Mouse (Mus musculus) lung, adult 2 months (tissue): Measurements from ENCODE around the gene Lpgat1.

Experiments
- CTCF ChIP-seq: fragments of 200-500 bp; IDR thresholded peaks from 2 replicates; pipeline ENCODE4 v1.5.1; 2011; ENCODE audit warnings: mild to moderate bottlenecking, low read length, control low read depth; ENCODE audit not compliant: insufficient read depth
- POLR2A ChIP-seq: fragments of 200-500 bp; IDR thresholded peaks from 2 replicates; pipeline ENCODE4 v1.6.1; 2011; ENCODE audit warnings: low read depth, mild to moderate bottlenecking, control low read depth, low read length, borderline replicate concordance; ENCODE audit errors: extremely low read depth

DNA sequence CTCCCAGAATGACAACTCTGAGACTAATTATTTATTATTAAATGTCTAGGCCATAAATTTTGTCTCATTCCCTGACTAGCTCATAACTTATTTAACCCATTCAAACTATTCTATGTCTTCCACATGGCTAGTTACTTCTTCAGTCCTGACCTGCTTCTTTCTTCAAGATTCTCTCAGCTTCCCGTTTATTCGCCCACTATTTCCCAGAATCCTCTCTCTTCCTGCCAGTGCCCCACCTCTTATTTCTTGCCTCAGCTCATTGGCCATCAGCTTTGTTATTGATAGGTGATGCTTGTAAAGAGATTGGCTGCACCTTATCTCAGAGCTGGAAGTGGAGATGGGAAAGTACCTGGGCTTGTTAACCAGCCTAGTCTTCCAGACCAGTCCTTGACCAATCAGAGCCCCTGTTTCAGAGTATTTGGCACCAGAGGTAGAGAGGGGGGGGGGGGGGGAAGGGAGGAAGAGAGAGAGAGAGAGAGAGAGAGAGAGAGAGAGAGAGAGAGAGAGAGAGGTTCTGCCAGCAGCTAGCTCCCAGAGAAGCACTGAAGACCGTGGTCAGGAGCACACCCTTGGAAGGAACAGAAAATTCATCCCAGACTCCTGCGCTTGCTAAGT lies 5.3 kb upstream of the Lpgat1 start:
- TF ChIP-seq POLR2A = no peak
- no peak for TF ChIP-seq CTCF
